Mouse (Mus musculus) cortical plate, adult 2 months (tissue): ENCODE results near the gene Sema4d.

Experiments
- CTCF ChIP-seq: fragments of 200-500 bp; IDR thresholded peaks from 2 replicates; pipeline ENCODE4 v1.5.1; 2011; ENCODE audit warnings: mild to moderate bottlenecking, control low read depth, low read length; ENCODE audit not compliant: insufficient read depth; ENCODE audit errors: extremely low read depth
- POLR2A ChIP-seq: fragments of 200-500 bp; IDR thresholded peaks from 2 replicates; pipeline ENCODE4 v1.6.1; 2011; ENCODE audit warnings: mild to moderate bottlenecking, low read length, control low read depth; ENCODE audit not compliant: insufficient read depth; ENCODE audit errors: extremely low read depth

DNA sequence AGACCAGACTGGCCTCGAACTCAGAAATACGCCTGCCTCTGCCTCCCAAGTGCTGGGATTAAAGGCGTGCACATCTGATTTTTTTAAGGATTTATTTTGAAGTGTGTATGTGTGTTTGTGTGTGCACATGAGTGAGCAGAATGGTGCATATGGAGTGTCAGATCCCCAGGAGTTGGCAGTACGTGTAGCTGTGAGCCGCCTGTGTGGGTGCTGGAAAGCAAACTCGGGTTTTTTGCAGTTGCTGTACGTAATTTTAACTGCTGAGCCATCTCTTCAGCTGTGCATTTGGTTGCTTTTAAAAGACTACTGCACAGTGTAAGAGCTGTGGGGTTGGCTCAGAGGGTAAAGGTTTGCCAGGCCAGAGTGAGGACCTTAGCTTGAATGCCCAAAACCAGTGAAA, 134.0 kb downstream of the Sema4d start:
- no peak for TF ChIP-seq POLR2A
- no peak for TF ChIP-seq CTCF
